Mouse (Mus musculus) hindbrain, embryonic 13.5 days (tissue): ENCODE results near the gene Prkd1. TPM values are rescaled to one million over a fixed set of nuclear protein-coding genes. Genes with fewer than 3 reads are reported as not detected.
"Not testable (repeated sequence)": the region's sequence is repeated elsewhere in the genome, so short reads cannot be mapped to it uniquely, and the experiment has no call there.

Experiments
- ATAC-seq: fragments of 200-750 bp; cut with Nextera tagmentation; 2 replicates; pipeline ENCODE4 v1.8.0; 2017; ENCODE audit warnings: moderate TSS enrichment; ENCODE audit not compliant: low FRiP score
- H3K27ac ChIP-seq: fragments of 300-500 bp; sonication (generic); 2 replicates; pipeline ENCODE4 v1.5.1; 2015; ENCODE audit warnings: inconsistent platforms, mild to moderate bottlenecking, moderate library complexity
- H3K27me3 ChIP-seq: fragments of 300-500 bp; sonication (generic); 2 replicates; pipeline ENCODE4 v1.6.1; 2015; ENCODE audit warnings: mild to moderate bottlenecking, inconsistent platforms
- H3K36me3 ChIP-seq: fragments of 300-500 bp; sonication (generic); 2 replicates; pipeline ENCODE4 v1.6.1; 2015; ENCODE audit warnings: mild to moderate bottlenecking, inconsistent platforms
- H3K4me1 ChIP-seq: fragments of 300-500 bp; sonication (generic); replicated peaks from 2 replicates; pipeline ENCODE4 v1.6.1; 2015; ENCODE audit warnings: inconsistent platforms
- H3K4me2 ChIP-seq: fragments of 300-500 bp; sonication (generic); 2 replicates; pipeline ENCODE4 v1.6.1; 2015; ENCODE audit warnings: inconsistent platforms, mild to moderate bottlenecking, moderate library complexity
- H3K4me3 ChIP-seq: fragments of 300-500 bp; sonication (generic); 2 replicates; pipeline ENCODE4 v1.5.1; 2015; ENCODE audit warnings: mild to moderate bottlenecking, inconsistent platforms
- H3K9ac ChIP-seq: fragments of 300-500 bp; sonication (generic); 2 replicates; pipeline ENCODE4 v1.6.1; 2015; ENCODE audit warnings: mild to moderate bottlenecking, inconsistent platforms
- H3K9me3 ChIP-seq: fragments of 300-500 bp; sonication (generic); 2 replicates; pipeline ENCODE4 v1.6.1; 2016; ENCODE audit warnings: inconsistent platforms
- WGBS: fragments of 180-500 bp; shearing (Covaris S2); methylation state at CpG from one replicate; pipeline ENCODE4 v1.1.7; 2015; 5-methylcytosine and 5-hydroxymethylcytosine counted together
- polyA plus RNA-seq: library from polyadenylated mRNA; unstranded; fragments of >200 nt; fragmentation: Nextera tagmentation; extraction: Ambion mirVana; gene quantifications from 2 replicates; pipeline ENCODE4 v1.2.1, GENCODE M21; 2015

Gene Prkd1
- polyA plus RNA-seq: 2.0 and 2.3 TPM in 2 replicates

GRCm38 (mm10) chr12:50648671-50649541 is at the start of gene Prkd1:
Gene Prkd1, minus strand, starts transcription at chr12:50649098.
- Histone ChIP-seq H3K27me3 (peaks cover 38% of the 10 kb centered on the region), H3K36me3 (no peaks in the 10 kb centered on the region), H3K4me1 (peaks cover 5% of the 10 kb centered on the region), H3K27ac (peak within 1 kb of the TSS; percentile 70), H3K4me2 (peak within 1 kb of the TSS; percentile 96), H3K4me3 (peak within 1 kb of the TSS; percentile 82), H3K9ac (peak within 1 kb of the TSS; percentile 80), H3K9me3 (no peaks in the 10 kb centered on the region)
- under 1% methylated on average over 81 of the region's 114 CpGs for WGBS
- ATAC-seq: peak; percentile 94

- Histone ChIP-seq H3K36me3 (no peaks in the 10 kb centered on the region), H3K27me3 (no peaks in the 10 kb centered on the region), H3K4me3 (no peak overlapping the region), H3K9me3 (no peaks in the 10 kb centered on the region), H3K4me1 (no peaks in the 10 kb centered on the region), H3K27ac (no peak overlapping the region), H3K9ac (no peak overlapping the region), H3K4me2 (no peak overlapping the region)
- 12% methylated on average over 3 of the region's 3 CpGs for WGBS
- ATAC-seq: 0 out of 2 replicates have a peak, but pooled peaks have one; percentile 54
These were observed 48.6 kb upstream of the Prkd1 start for GRCm38 (mm10) chr12:50697492-50697891.

GRCm38 (mm10) chr12:50648176-50648670 is 675 bp downstream of the Prkd1 start:
- peak overlapping the region; percentile 80 for H3K9ac ChIP-seq
- H3K27me3 ChIP-seq: peaks cover 38% of the 10 kb centered on the region
- no peaks in the 10 kb centered on the region for H3K9me3 ChIP-seq
- 2% methylated on average over 16 of the region's 16 CpGs for WGBS
- H3K27ac ChIP-seq: 0 out of 2 replicates have a peak overlapping the region, but pooled peaks have one; percentile 70
- no peak; the same call in 1 of the 2 replicates for ATAC-seq
- peak overlapping the region; percentile 96 for H3K4me2 ChIP-seq
- peak overlapping the region; percentile 82 for H3K4me3 ChIP-seq
- H3K36me3 ChIP-seq: no peaks in the 10 kb centered on the region
- H3K4me1 ChIP-seq: peaks cover 5% of the 10 kb centered on the region

- H3K4me3 ChIP-seq: no peak overlapping the region
- H3K36me3 ChIP-seq: no peaks in the 10 kb centered on the region
- H3K4me1 ChIP-seq: peaks cover 5% of the 10 kb centered on the region
- WGBS: 94% methylated on average over 4 of the region's 4 CpGs
- no peak overlapping the region for H3K4me2 ChIP-seq
- no peaks in the 10 kb centered on the region for H3K9me3 ChIP-seq
- no peak overlapping the region for H3K27ac ChIP-seq
- H3K9ac ChIP-seq: no peak overlapping the region
- ATAC-seq: no peak
- peaks cover 38% of the 10 kb centered on the region for H3K27me3 ChIP-seq
These were observed 2.0 kb downstream of the Prkd1 start for GRCm38 (mm10) chr12:50646857-50647256.

GRCm38 (mm10) chr12:50642671-50643070 is 6.2 kb downstream of the Prkd1 start:
- Histone ChIP-seq H3K4me1 (no peaks in the 10 kb centered on the region), H3K4me2 (no peak overlapping the region), H3K27ac (no peak overlapping the region), H3K36me3 (no peaks in the 10 kb centered on the region), H3K9me3 (no peaks in the 10 kb centered on the region), H3K4me3 (no peak overlapping the region), H3K9ac (no peak overlapping the region), H3K27me3 (peaks cover 8% of the 10 kb centered on the region)
- 89% methylated on average over 5 of the region's 5 CpGs for WGBS
- ATAC-seq: no peak

GRCm38 (mm10) chr12:50640171-50640570 is 8.7 kb downstream of the Prkd1 start:
- Histone ChIP-seq H3K36me3 (no peaks in the 10 kb centered on the region), H3K27me3 (no peaks in the 10 kb centered on the region), H3K4me1 (no peaks in the 10 kb centered on the region), H3K9me3 (no peaks in the 10 kb centered on the region), H3K4me3 (no peak overlapping the region), H3K4me2 (no peak overlapping the region), H3K9ac (no peak overlapping the region), H3K27ac (no peak overlapping the region)
- ATAC-seq: no peak
- WGBS: 93% methylated on average over 4 of the region's 4 CpGs

- no peaks in the 10 kb centered on the region for H3K9me3 ChIP-seq
- H3K4me1 ChIP-seq: no peaks in the 10 kb centered on the region
- no peak overlapping the region for H3K9ac ChIP-seq
- ATAC-seq: no peak
- H3K27me3 ChIP-seq: no peaks in the 10 kb centered on the region
- no peak overlapping the region for H3K27ac ChIP-seq
- no peaks in the 10 kb centered on the region for H3K36me3 ChIP-seq
- no peak overlapping the region for H3K4me2 ChIP-seq
- WGBS: 86% methylated on average over 6 of the region's 6 CpGs
- no peak overlapping the region for H3K4me3 ChIP-seq
These were observed 14.5 kb downstream of the Prkd1 start for GRCm38 (mm10) chr12:50634436-50634835.

- not testable (repeated sequence) for H3K27ac ChIP-seq, ATAC-seq, H3K9ac ChIP-seq, H3K9me3 ChIP-seq, H3K27me3 ChIP-seq, H3K36me3 ChIP-seq, H3K4me3 ChIP-seq, H3K4me2 ChIP-seq, H3K4me1 ChIP-seq
- 74% methylated on average over 2 of the region's 2 CpGs for WGBS
These were observed 22.8 kb downstream of the Prkd1 start for GRCm38 (mm10) chr12:50626100-50626499.

GRCm38 (mm10) chr12:50624175-50624574 is 24.7 kb downstream of the Prkd1 start:
- Histone ChIP-seq H3K4me2 (no peak overlapping the region), H3K27me3 (no peaks in the 10 kb centered on the region), H3K9ac (no peak overlapping the region), H3K9me3 (no peaks in the 10 kb centered on the region), H3K36me3 (no peaks in the 10 kb centered on the region), H3K4me1 (no peaks in the 10 kb centered on the region), H3K4me3 (no peak overlapping the region), H3K27ac (no peak overlapping the region)
- no peak for ATAC-seq
- 62% methylated on average over 4 of the region's 4 CpGs for WGBS

- Histone ChIP-seq H3K9me3 (no peaks in the 10 kb centered on the region), H3K4me2 (no peak overlapping the region), H3K4me3 (no peak overlapping the region), H3K27me3 (no peaks in the 10 kb centered on the region), H3K36me3 (no peaks in the 10 kb centered on the region), H3K27ac (no peak overlapping the region), H3K4me1 (no peaks in the 10 kb centered on the region), H3K9ac (no peak overlapping the region)
- WGBS: 100% methylated on average over 1 of the region's 1 CpGs
- no peak for ATAC-seq
These were observed 33.0 kb downstream of the Prkd1 start for GRCm38 (mm10) chr12:50615852-50616251.

GRCm38 (mm10) chr12:50614341-50614740 is 34.6 kb downstream of the Prkd1 start:
- Histone ChIP-seq H3K27me3 (no peaks in the 10 kb centered on the region), H3K36me3 (no peaks in the 10 kb centered on the region), H3K4me1 (no peaks in the 10 kb centered on the region), H3K9ac (no peak overlapping the region), H3K4me2 (no peak overlapping the region), H3K27ac (no peak overlapping the region), H3K4me3 (no peak overlapping the region), H3K9me3 (no peaks in the 10 kb centered on the region)
- WGBS: 71% methylated on average over 6 of the region's 6 CpGs
- ATAC-seq: no peak

- Histone ChIP-seq H3K36me3 (no peaks in the 10 kb centered on the region), H3K4me3 (no peak overlapping the region), H3K4me1 (no peaks in the 10 kb centered on the region), H3K9me3 (no peaks in the 10 kb centered on the region), H3K9ac (no peak overlapping the region), H3K27me3 (no peaks in the 10 kb centered on the region), H3K27ac (no peak overlapping the region), H3K4me2 (no peak overlapping the region)
- ATAC-seq: no peak
- 85% methylated on average over 4 of the region's 4 CpGs for WGBS
These were observed 42.0 kb downstream of the Prkd1 start for GRCm38 (mm10) chr12:50606703-50607500.
